Mouse (Mus musculus) liver, embryonic 14.5 days (tissue): Measurements from ENCODE around the gene Spata2.

Experiments
- CTCF ChIP-seq: IDR thresholded peaks from 2 replicates; pipeline ENCODE4 v1.5.1; 2016; ENCODE audit warnings: antibody characterized with exemption, low read depth, control low read depth
- EP300 ChIP-seq: IDR thresholded peaks from 2 replicates; pipeline ENCODE4 v1.6.1; 2016; ENCODE audit warnings: antibody characterized with exemption, low read depth

DNA sequence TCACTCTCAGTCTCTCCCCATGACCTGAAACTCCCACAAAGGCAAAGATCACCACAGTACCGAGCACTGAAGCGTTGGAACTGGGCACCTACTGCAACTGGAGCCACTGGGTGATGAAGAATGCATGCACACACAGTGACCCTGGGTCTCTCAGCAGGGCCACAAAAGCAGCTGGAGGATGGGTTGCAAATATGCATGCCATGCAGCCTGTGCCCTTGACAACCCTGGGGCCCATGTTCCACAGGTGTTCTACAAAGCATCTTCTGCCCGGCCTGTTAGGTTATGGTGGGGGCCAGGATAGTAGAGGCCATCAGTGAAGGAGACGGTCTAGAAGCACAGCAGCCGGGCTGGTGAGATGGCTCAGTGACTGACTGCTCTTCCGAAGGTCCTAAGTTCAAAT lies 5.1 kb downstream of the Spata2 start:
- TF ChIP-seq CTCF (no peak), EP300 (no peak)
